Mouse (Mus musculus) kidney, postnatal 0 days (tissue): Measurements from ENCODE around the gene Pla2g2f. TPM values are rescaled to one million over a fixed set of nuclear protein-coding genes. Genes with fewer than 3 reads are reported as not detected.

Experiments used
- ATAC-seq: fragments of 200-750 bp; cut with Nextera tagmentation; replicated peaks from 2 replicates; pipeline ENCODE4 v1.8.0; 2017; ENCODE audit warnings: low read depth, moderate number of reproducible peaks, moderate TSS enrichment, moderate library complexity; ENCODE audit not compliant: low FRiP score
- DNase-seq: peaks from one replicate; pipeline ENCODE4 v3.0.0-alpha.2; 2016; ENCODE audit warnings: low spot score
- H3K27ac ChIP-seq: fragments of 300-500 bp; sonication (generic); 2 replicates; pipeline ENCODE4 v1.5.1; 2014; ENCODE audit warnings: mild to moderate bottlenecking
- H3K27me3 ChIP-seq: fragments of 300-500 bp; sonication (generic); 2 replicates; pipeline ENCODE4 v1.6.1; 2014; ENCODE audit warnings: low read length, mixed read lengths; ENCODE audit not compliant: insufficient read depth
- H3K36me3 ChIP-seq: fragments of 300-500 bp; sonication (generic); 2 replicates; pipeline ENCODE4 v1.6.1; 2014; ENCODE audit warnings: low read length, mixed read lengths; ENCODE audit not compliant: insufficient read depth
- H3K4me1 ChIP-seq: fragments of 300-500 bp; sonication (generic); replicated peaks from 2 replicates; pipeline ENCODE4 v1.6.1; 2014; ENCODE audit warnings: antibody characterized with exemption, low read length, mixed read lengths; ENCODE audit not compliant: insufficient read depth
- H3K4me2 ChIP-seq: fragments of 300-500 bp; sonication (generic); 2 replicates; pipeline ENCODE4 v1.6.1; 2014; ENCODE audit warnings: mild to moderate bottlenecking, low read length, moderate library complexity, mixed read lengths
- H3K4me3 ChIP-seq: fragments of 300-500 bp; sonication (generic); replicated peaks from 2 replicates; pipeline ENCODE4 v1.5.1; 2014; ENCODE audit warnings: low read depth, low read length
- H3K9ac ChIP-seq: fragments of 300-500 bp; sonication (generic); 2 replicates; pipeline ENCODE4 v1.6.1; 2014; ENCODE audit warnings: low read depth, low read length
- H3K9me3 ChIP-seq: fragments of 300-500 bp; sonication (generic); replicated peaks from 2 replicates; pipeline ENCODE4 v1.6.1; 2016; ENCODE audit warnings: low read length, inconsistent platforms, mixed read lengths
- CTCF ChIP-seq: IDR thresholded peaks from 2 replicates; pipeline ENCODE4 v1.5.1; 2016; ENCODE audit warnings: antibody characterized with exemption, low read depth, mild to moderate bottlenecking, moderate library complexity
- WGBS: fragments of 180-500 bp; shearing (Covaris S2); extraction: QIAGEN DNeasy Blood & Tissue Kit; methylation state at CpG from one replicate; pipeline ENCODE4 v1.1.7; 2014; 5-methylcytosine and 5-hydroxymethylcytosine counted together
- polyA plus RNA-seq: library from polyadenylated mRNA; unstranded; fragments of >200 nt; fragmentation: Nextera tagmentation; extraction: Ambion mirVana; gene quantifications from 2 replicates; pipeline ENCODE4 v1.2.1, GENCODE M21; 2015

The Pla2g2f gene
- polyA plus RNA-seq, 1 experiment from 2014 or later: not detected

DNA sequence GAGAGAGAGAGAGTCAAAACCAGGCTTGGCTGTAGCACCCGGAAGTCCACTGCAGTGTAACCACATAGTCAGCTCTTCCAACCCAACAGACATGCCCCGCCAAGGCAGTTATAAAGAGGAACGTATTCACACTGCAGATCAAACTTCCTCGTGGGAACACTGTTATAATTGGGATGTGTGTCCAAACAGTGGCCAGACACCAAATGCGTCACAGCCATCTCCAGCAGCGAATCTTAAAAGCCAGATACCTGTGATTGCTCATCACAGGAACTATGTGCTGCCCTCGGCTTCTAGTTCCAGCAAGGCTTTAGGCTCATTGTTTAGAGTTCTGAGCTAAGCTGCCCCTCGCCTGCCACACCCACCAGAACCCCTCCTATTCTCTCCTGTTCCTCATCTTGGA lies 54.9 kb downstream of the Pla2g2f start:
- H3K27me3 ChIP-seq: no peaks in the 10 kb centered on the region
- DNase-seq (no peak), ATAC-seq (no peak)
- no peak overlapping the region for H3K9ac ChIP-seq
- H3K4me2 ChIP-seq: no peak overlapping the region
- no peak overlapping the region for H3K4me3 ChIP-seq
- H3K27ac ChIP-seq: no peak overlapping the region
- no peaks in the 10 kb centered on the region for H3K36me3 ChIP-seq
- WGBS: 85% methylated on average over 8 of the region's 8 CpGs
- no peak for TF ChIP-seq CTCF
- H3K9me3 ChIP-seq: no peaks in the 10 kb centered on the region
- no peaks in the 10 kb centered on the region for H3K4me1 ChIP-seq

- Histone ChIP-seq H3K4me2 (no peak overlapping the region), H3K27me3 (no peaks in the 10 kb centered on the region), H3K9ac (no peak overlapping the region), H3K4me3 (no peak overlapping the region), H3K9me3 (no peaks in the 10 kb centered on the region), H3K4me1 (no peaks in the 10 kb centered on the region), H3K36me3 (no peaks in the 10 kb centered on the region), H3K27ac (no peak overlapping the region)
- 57% methylated on average over 2 of the region's 2 CpGs for WGBS
- DNase-seq (no peak), ATAC-seq (no peak)
- no peak for TF ChIP-seq CTCF
These were observed 55.4 kb downstream of the Pla2g2f start for GRCm38 (mm10) chr4:138702031-138702430.

DNA sequence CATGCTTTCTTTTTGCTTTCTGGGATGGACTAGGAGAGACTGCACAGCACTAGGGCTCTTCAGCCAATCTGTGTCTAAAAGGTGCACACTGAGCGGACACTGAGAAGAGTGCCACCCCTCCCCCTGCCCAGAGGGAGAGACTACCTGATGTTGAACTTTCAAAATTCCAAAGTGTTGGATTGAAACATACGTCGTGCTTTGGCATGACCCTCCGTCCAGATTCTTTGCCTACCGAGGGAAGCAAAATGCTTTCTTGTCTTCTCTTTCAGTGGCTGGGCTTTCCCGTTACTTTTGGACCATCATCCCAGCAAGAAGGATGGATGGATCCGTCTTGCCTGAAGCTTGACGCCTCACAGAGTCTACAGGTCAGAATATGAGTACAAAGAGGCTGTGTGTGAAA lies 56.3 kb downstream of the Pla2g2f start:
- no peak for TF ChIP-seq CTCF
- H3K9ac ChIP-seq: no peak overlapping the region
- no peaks in the 10 kb centered on the region for H3K36me3 ChIP-seq
- H3K27ac ChIP-seq: no peak overlapping the region
- H3K4me2 ChIP-seq: no peak overlapping the region
- H3K4me1 ChIP-seq: no peaks in the 10 kb centered on the region
- WGBS: 79% methylated on average over 8 of the region's 8 CpGs
- DNase-seq: no peak
- H3K4me3 ChIP-seq: no peak overlapping the region
- ATAC-seq: no peak
- no peaks in the 10 kb centered on the region for H3K27me3 ChIP-seq
- no peaks in the 10 kb centered on the region for H3K9me3 ChIP-seq

Other genes with a start within 250 kb of the Pla2g2f start
- gene Vwa5b1, start 121.7 kb downstream of the Pla2g2f start, polyA plus RNA-seq: 0.11 and 0.15 TPM in 2 replicates
- gene Pla2g2c, start 32.8 kb downstream of the Pla2g2f start, polyA plus RNA-seq: 0.86 and 0.89 TPM in 2 replicates
- 1.5 and 1.7 TPM in 2 replicates for gene Ubxn10, start 20.5 kb downstream of the Pla2g2f start, polyA plus RNA-seq
- 0.11 and 0.14 TPM in 2 replicates for gene Pla2g2d, start 18.1 kb upstream of the Pla2g2f start, polyA plus RNA-seq
- gene Pla2g5, start 105.9 kb upstream of the Pla2g2f start, polyA plus RNA-seq: 0.68 and 1.0 TPM in 2 replicates
- gene Gm13030, start 116.3 kb upstream of the Pla2g2f start, polyA plus RNA-seq: not detected in 2 replicates
- gene Pla2g2e, start 120.3 kb upstream of the Pla2g2f start, polyA plus RNA-seq: 0.47 TPM in 1 of 2 replicates, not detected in the other
- gene Otud3, start 156.3 kb upstream of the Pla2g2f start, polyA plus RNA-seq: 3.1 and 3.5 TPM in 2 replicates
- 15.9 and 17.7 TPM in 2 replicates for gene Rnf186, start 209.5 kb upstream of the Pla2g2f start, polyA plus RNA-seq
- 10.2 and 10.8 TPM in 2 replicates for gene Tmco4, start 215.3 kb upstream of the Pla2g2f start, polyA plus RNA-seq